Mouse (Mus musculus) kidney, adult 2 months (tissue): ENCODE measurements around the gene Upk3b.

Experiments used
- CTCF ChIP-seq: fragments of 200-500 bp; conservative IDR thresholded peaks from 2 replicates; pipeline ENCODE4 v1.5.1; 2011; ENCODE audit warnings: low read depth, mild to moderate bottlenecking, control low read depth, low read length, moderate library complexity, mixed read lengths; ENCODE audit not compliant: insufficient read depth, insufficient read length
- POLR2A ChIP-seq: fragments of 200-500 bp; IDR thresholded peaks from one replicate; pipeline ENCODE4 v1.6.1; 2011; ENCODE audit warnings: low read depth, low read length, control low read depth

GRCm38 (mm10) chr5:136049926-136050325 lies 11.6 kb downstream of the Upk3b start:
- TF ChIP-seq CTCF, result no peak
- TF ChIP-seq POLR2A, result no peak
